In the genomic region with DNA sequence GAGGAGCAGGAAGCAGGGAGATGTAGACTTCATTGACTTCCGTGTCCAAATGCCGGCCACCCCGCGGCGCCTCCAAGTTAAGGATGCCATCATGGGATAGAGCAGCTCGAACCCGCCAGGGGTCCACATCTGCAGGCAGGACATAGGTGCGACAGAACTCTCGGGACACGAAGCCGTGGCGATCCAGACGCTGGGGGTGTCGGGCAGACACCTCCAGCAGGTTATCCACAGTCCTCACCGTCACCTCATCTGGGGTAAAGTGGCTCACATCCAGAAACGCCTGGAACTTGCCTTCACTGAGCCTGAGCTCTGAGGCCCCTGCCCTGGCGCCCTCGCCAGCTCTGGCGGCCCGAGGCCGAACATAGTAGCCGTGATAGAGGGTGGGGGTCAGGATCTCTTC, we compare ENCODE assay signal across 9 mouse cellular contexts. TPM values are rescaled to one million over a fixed set of nuclear protein-coding genes. Genes with fewer than 3 reads are reported as not detected.
DNase-seq lines count a peak whose midpoint lies in the region; ATAC-seq lines count a peak whose summit lies in the region.
"Had no signal": no experiment of that assay in that cellular context is flagged by ENCODE, and none has a peak within 500 bp of the region (broad histone marks: within the 10 kb centered on the region; RNA-seq: fewer than 3 reads in every experiment).

Gene Cryab (plus strand): TSS at position 3 of the 400 bp plus-strand sequence.

- ATAC-seq in intestine, embryonic 16.5 days, result no peak
- no peak for ATAC-seq in stomach, embryonic 16.5 days (ENCODE audit: insufficient read depth, low FRiP score)
- ATAC-seq in midbrain, embryonic 11.5 days (ENCODE audit: low FRiP score), result no peak

- DNase-seq in layer of hippocampus, adult 18-20 months (ENCODE audit: low spot score in 2 of 2), result no peak
- DNase-seq in layer of hippocampus, adult 11-12 months (ENCODE audit: low spot score), result no peak
- no peak for DNase-seq in adrenal gland, adult 2 months
- DNase-seq in gastrocnemius, postnatal 25 days, result peak; percentile 38
- DNase-seq in midbrain, embryonic 11.5 days (ENCODE audit: low spot score, missing footprints), result no peak
- no peak for DNase-seq in kidney, adult 8-10 months

- no peak within 1 kb of the TSS for H3K4me2 ChIP-seq in intestine, embryonic 16.5 days (ENCODE audit: low read depth, low read length)
- peak within 1 kb of the TSS; percentile 47; the same call in 1 of the 2 replicates for H3K4me2 ChIP-seq in stomach, embryonic 16.5 days (ENCODE audit: low read depth, low read length)
- H3K4me2 ChIP-seq in midbrain, embryonic 11.5 days, result no peak within 1 kb of the TSS

- no peaks in the 10 kb centered on the region for H3K27me3 ChIP-seq in intestine, embryonic 16.5 days (replicated peaks; ENCODE audit: control insufficient read depth, insufficient read depth, low read length)
- no peaks in the 10 kb centered on the region for H3K27me3 ChIP-seq in stomach, embryonic 16.5 days (ENCODE audit: control insufficient read depth, insufficient read depth, low read length)
- H3K27me3 ChIP-seq in midbrain, embryonic 11.5 days (ENCODE audit: control insufficient read depth, insufficient read depth, low read length), result no peaks in the 10 kb centered on the region

- no peaks in the 10 kb centered on the region for H3K9me3 ChIP-seq in intestine, embryonic 16.5 days (ENCODE audit: control insufficient read depth, low read length)
- H3K9me3 ChIP-seq in stomach, embryonic 16.5 days (replicated peaks; ENCODE audit: control insufficient read depth, low read length), result no peaks in the 10 kb centered on the region
- no peaks in the 10 kb centered on the region for H3K9me3 ChIP-seq in midbrain, embryonic 11.5 days (ENCODE audit: control insufficient read depth, low read length)

- H3K27ac ChIP-seq in intestine, embryonic 16.5 days (ENCODE audit: low read length), result peak within 1 kb of the TSS; percentile 73; the same call in 1 of the 2 replicates
- peak within 1 kb of the TSS; percentile 82; the same call in 1 of the 2 replicates for H3K27ac ChIP-seq in stomach, embryonic 16.5 days (ENCODE audit: low read length)
- no peak within 1 kb of the TSS for H3K27ac ChIP-seq in midbrain, embryonic 11.5 days (ENCODE audit: low read depth, low read length)
- H3K27ac ChIP-seq: liver, embryonic 14.5 days had no signal

- H3K4me3 ChIP-seq in intestine, embryonic 16.5 days (ENCODE audit: low read length), result no peak within 1 kb of the TSS
- peak within 1 kb of the TSS; percentile 1; the same call in 1 of the 2 replicates for H3K4me3 ChIP-seq in stomach, embryonic 16.5 days (replicated peaks; ENCODE audit: low read length)
- no peak within 1 kb of the TSS for H3K4me3 ChIP-seq in midbrain, embryonic 11.5 days (ENCODE audit: low read depth, low read length)

- H3K4me1 ChIP-seq in intestine, embryonic 16.5 days (ENCODE audit: control insufficient read depth, insufficient read depth, low read length), result peaks cover 7% of the 10 kb centered on the region; the same call in 1 of the 2 replicates
- H3K4me1 ChIP-seq in stomach, embryonic 16.5 days (ENCODE audit: control insufficient read depth, insufficient read depth, low read length), result peaks cover 12% of the 10 kb centered on the region
- no peaks in the 10 kb centered on the region for H3K4me1 ChIP-seq in midbrain, embryonic 11.5 days (ENCODE audit: control insufficient read depth, insufficient read depth, low read length)

- peak within 1 kb of the TSS; percentile 11; the same call in 1 of the 2 replicates for H3K9ac ChIP-seq in intestine, embryonic 16.5 days (ENCODE audit: low read depth, low read length)
- peak within 1 kb of the TSS; percentile 58; the same call in 1 of the 2 replicates for H3K9ac ChIP-seq in stomach, embryonic 16.5 days (ENCODE audit: low read length)
- no peak within 1 kb of the TSS for H3K9ac ChIP-seq in midbrain, embryonic 11.5 days (ENCODE audit: low read length)
- H3K9ac ChIP-seq: liver, embryonic 14.5 days had no signal

- no peaks in the 10 kb centered on the region for H3K36me3 ChIP-seq in intestine, embryonic 16.5 days (ENCODE audit: control insufficient read depth, insufficient read depth, low read length)
- no peaks in the 10 kb centered on the region for H3K36me3 ChIP-seq in stomach, embryonic 16.5 days (ENCODE audit: control insufficient read depth, insufficient read depth, low read length)
- H3K36me3 ChIP-seq in midbrain, embryonic 11.5 days (ENCODE audit: control insufficient read depth, insufficient read depth, low read length), result no peaks in the 10 kb centered on the region

- WGBS in intestine, embryonic 16.5 days, result 76% methylated on average over 22 of the region's 22 CpGs
- 66% methylated on average over 22 of the region's 22 CpGs for WGBS in stomach, embryonic 16.5 days
- 79% methylated on average over 22 of the region's 22 CpGs for WGBS in midbrain, embryonic 11.5 days

RNA-seq across cellular contexts. Expression of gene Cryab, which starts in this region (rescaled TPM):
- 100 to 1,000 TPM; 171 to 201 TPM for total RNA-seq in layer of hippocampus, adult 18-20 months (2021)
- 10 to 100 TPM; 28.6 to 46.1 TPM for total RNA-seq in adrenal gland, adult 2 months (2021)
- 67.3 and 78.0 TPM in 2 replicates for polyA plus RNA-seq in adrenal gland, adult 2 months (2012; rRNA removed)
- total RNA-seq in gastrocnemius, postnatal 25 days (2021), result 1,000 to 10,000 TPM; 1,104 to 3,330 TPM
- polyA plus RNA-seq in intestine, embryonic 16.5 days (2015; fragmentation: Nextera tagmentation; extraction: Ambion mirVana), result 62.8 and 63.6 TPM in 2 replicates
- 104 and 143 TPM in 2 replicates for polyA plus RNA-seq in stomach, embryonic 16.5 days (2015; fragmentation: Nextera tagmentation; extraction: Ambion mirVana)
- polyA plus RNA-seq in midbrain, embryonic 11.5 days (2014; fragmentation: Nextera tagmentation; extraction: Ambion mirVana), result 5.3 and 6.1 TPM in 2 replicates

Comparison
In these comparisons a context has a peak if more than half of its experiments do, and no peak if none do; other contexts are left out.
1. RNA of gene Cryab (total RNA-seq): 1,104 to 3,330 TPM in gastrocnemius, postnatal 25 days; 171 to 201 TPM in layer of hippocampus, adult 18-20 months and 28.6 to 46.1 TPM in adrenal gland, adult 2 months; every median in the first group is over 4 times any median in the second.